Mouse (Mus musculus) kidney, adult 8-10 months (tissue): ENCODE measurements at regions not wholly inside any gene's neighbourhood (a gene's known extent, or its start where the extent isn't known, plus 50 kb on each side); places are given as distances from the start of the nearest gene placed in this dataset.

ENCODE experiments used
- DNase-seq, 2 experiments: peaks; one replicate each; pipeline ENCODE4 v3.0.0; 2022

DNA sequence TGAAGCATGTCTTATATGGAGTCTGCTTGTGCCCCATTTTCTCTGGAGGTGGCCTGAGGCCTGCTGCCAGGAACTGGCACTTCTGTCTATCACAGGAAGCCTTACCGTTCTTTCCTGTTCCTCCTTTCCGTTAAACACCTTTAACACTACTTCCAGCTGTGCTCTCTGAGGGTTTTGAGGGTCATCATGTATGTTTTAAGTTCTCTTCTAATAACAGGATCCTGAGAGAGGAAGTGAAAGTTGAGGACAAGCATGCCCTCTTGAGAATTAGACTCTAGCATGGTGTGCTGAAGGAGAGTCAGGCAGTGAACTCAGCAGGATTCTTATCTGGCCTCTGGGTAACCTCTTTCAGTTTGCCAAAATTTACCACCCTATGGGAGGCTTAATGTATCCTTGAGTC, 418.0 kb upstream of the 9430069I07Rik start:
- DNase-seq: no peak

DNA sequence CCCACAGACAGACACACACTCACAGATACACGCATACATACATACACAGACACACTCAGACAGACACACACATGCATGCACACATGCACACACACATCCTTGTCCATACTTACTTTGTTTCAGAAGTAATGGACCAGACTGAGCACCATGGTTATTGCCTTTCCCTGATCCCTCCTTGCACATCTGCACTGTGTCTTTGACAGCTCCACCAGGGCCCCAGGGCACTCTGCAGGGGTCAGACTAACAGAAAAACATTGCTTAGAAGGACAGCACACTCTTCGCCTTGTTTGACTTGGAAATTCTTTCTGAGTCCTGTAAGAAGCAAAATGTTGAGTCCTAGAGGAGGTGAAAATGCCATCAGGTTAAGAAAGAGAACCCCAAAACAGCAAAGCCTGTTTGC, 394.1 kb upstream of the 9430069I07Rik start:
- DNase-seq: no peak

DNA sequence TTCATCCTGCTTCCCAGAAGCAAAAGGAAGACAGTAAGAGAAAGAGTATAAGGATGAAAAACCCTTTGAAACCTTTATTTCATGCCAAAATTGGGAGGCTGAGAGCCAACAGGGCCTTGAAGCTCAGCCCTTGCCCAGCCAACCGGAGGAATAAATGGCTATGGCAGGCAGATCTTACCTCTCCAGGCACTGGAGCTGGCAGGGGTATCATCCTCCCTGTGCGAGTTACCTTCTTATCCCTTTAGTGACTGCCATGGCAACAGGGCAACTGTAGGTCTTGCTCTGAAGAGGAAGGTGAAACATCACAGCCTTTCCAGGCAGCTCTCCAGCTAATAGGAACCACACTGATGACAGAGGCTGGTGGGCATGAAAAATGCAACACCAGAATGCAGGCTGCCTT, 393.3 kb upstream of the 9430069I07Rik start:
- no peak for DNase-seq

DNA sequence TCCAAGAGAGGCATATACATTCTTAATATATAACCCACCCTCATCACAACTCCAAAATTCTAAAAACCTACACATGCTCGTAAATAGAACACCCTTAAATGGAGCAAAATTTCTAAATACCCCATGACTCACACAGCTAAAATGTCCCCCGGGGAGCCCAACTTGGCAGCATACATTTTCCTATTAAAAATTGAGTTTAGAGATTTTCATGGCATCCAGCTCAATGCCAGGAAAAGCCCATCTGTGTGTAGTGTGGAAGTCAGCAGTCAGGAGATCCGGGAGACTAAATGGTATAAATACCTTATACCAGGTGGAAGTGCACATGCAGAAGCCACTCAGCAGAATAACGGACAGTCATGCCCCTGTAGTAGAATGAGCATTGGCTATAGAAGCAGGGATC, 389.4 kb upstream of the 9430069I07Rik start:
- DNase-seq: no peak

DNA sequence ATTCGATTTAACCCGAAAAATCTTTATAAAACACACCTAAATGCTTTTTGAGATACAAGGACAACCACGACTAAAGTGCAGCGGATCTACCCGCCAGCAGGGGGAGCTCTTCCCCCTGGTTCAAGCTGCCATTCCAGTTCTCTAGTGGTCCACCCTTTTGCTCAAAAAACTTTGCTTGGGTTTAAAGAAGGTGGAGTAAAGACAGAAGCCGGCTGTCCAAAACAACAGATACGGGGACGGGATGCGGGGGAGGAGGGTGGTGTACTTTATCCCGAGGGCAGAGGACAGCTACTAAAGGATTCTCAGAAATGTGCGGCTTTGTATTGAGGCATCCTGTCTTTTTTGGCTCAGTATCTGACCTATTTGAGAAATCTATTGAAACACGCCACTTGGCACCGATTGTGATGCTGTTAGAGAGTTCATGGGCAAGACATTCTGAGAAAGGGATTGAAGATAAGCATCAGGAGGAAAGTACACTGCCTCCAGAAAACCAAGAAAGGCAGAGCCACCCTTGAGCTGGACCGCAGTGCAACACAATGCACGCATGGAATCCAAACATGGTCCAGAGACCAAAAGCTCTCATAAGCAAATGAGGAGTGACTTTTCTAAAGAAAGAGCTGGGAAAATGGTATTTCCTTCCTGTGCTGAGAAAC, 385.6 kb upstream of the 9430069I07Rik start:
- DNase-seq: peak; percentile 7 to 32

DNA sequence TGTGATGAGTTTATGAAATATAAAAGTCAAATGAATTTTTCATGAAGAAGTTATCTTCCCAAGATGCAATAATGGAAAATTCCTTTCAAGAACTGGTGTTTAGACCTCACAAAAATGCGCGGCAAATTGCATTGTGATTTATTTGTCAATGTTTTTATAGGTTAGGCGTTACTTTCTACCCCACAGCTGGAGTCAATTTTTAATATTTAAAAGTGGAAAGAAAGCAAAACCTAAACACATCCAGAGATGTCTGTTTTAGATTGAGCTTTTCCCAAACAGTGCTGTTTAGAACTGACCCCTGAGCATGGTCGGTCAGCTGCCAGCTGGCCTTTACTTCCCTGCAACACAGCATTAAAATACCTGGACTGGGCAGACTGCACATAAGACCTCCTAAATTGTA, 383.8 kb upstream of the 9430069I07Rik start:
- no peak for DNase-seq
